Mouse (Mus musculus) R1 (cell line): ENCODE measurements at regions not wholly inside any gene's neighbourhood (a gene's known extent, or its start where the extent isn't known, plus 50 kb on each side); places are given as distances from the start of the nearest gene placed in this dataset.
A peak's percentile ranks its signal among the peaks of the same experiment; 100 is the strongest.
"Not testable (repeated sequence)": the region's sequence is repeated elsewhere in the genome, so short reads cannot be mapped to it uniquely, and the experiment has no call there.

Source experiments
- DNase-seq: peaks from one replicate; pipeline ENCODE4 v3.0.0-alpha.2; 2018; ENCODE audit warnings: low read depth, low spot score

GRCm38 (mm10) chr6:95058017-95058416 is 59.0 kb upstream of the Kbtbd8 start:
- peak; percentile 49 for DNase-seq

DNA sequence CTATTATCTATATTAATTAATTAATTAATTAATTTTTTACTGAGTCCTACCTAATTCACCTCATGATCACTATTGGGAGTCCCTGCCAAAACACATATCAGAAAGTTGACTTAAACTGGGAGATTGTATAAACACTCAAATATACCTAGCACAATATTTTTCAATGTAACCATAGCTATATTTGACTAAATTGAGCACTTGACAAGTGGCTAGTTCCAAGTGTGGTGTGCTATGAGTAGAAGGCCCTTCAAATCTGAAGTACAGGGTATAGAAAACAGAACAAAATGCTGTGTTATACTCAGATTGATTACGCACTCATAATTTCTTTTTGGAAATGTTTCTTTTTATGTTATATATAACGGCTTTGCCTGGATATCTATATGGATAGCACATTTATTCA is 60.8 kb upstream of the Kbtbd8 start:
- no peak for DNase-seq

GRCm38 (mm10) chr6:95053717-95054382 is 63.2 kb upstream of the Kbtbd8 start:
- peak; percentile 32 for DNase-seq

- DNase-seq: not testable (repeated sequence)
These were observed 75.7 kb upstream of the Kbtbd8 start for GRCm38 (mm10) chr6:95041351-95041750.

DNA sequence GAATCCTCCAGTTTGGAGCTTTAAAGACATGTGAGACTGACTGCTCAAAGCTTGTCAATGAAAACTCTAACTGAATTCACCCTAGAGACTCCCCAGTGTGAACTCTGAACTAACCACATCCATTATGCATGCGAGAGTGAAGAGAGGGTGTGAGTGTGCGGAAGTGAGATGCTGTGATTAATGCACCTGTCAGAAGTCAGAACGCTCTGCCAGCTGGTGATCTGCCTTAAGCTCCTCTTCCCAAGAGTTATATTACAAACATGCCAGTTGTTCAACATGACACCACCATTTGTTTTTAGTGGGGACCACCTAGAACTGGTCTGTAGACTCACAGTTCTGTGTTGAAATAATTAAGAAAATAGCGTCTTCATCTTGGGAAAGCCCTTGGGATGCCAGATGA is 92.8 kb upstream of the Kbtbd8 start:
- peak; percentile 47 for DNase-seq

- no peak for DNase-seq
These were observed 95.3 kb upstream of the Kbtbd8 start for GRCm38 (mm10) chr6:95021724-95022123.

DNA sequence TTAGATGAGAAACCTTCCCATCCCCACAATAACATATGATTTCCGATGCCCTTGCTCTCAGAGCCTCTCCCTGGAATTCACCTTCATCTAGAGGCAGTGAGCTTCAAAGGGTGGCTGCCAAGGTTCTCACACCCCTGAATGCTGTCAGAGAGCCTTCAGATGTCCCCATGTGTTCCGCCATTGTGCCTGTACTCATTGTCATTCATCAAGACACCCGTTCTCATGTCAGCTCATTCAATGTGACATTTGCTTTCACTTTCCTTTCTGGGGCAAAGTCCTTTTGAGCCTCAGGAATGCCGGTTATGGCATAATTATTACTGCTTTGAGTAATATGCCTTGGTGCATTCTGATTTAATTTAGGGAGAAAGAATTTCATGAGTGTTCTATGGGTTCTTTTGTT is 99.1 kb upstream of the Kbtbd8 start:
- DNase-seq: peak; percentile 51

DNA sequence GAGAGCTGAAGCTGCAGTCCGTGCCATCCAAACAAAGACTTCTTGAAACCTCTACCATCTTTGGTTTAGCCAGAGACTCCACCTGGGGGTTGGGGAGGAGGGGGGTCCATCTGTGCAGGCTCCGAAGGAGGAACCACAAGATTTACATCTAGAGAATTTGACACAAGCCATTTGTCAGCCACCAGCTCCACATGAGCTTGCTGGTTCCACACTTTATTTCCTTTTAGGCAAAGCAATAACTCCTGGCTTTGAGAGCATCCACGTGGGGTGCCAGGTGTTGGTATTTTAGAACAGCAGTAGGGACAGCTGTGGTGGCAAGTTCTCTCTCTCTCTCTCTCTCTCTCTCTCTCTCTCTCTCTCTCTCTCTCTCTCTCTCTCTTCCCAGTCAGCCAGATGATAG is 99.6 kb upstream of the Kbtbd8 start:
- no peak for DNase-seq

- peak; percentile 21 for DNase-seq
These were observed 103.9 kb upstream of the Kbtbd8 start for GRCm38 (mm10) chr6:95013096-95013495.

DNA sequence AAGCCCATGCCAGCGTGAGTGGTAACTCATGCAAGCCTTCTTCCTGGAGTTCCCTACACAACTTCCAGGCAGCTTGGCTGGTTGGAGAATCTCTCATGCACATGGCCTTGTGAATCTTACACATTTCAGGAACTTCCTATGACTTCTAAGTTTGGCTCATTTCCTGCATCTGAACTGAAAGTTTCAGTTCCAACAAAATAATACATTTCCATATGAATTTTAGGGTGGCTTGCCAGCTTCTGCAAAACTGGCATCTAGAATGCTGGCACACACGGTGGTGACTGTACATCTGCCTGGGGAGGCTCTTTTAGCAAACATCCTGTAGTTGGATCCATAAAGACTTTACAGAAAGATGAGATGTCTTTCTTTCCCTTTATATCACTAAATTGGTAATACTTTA is 110.6 kb upstream of the Kbtbd8 start:
- no peak for DNase-seq

DNA sequence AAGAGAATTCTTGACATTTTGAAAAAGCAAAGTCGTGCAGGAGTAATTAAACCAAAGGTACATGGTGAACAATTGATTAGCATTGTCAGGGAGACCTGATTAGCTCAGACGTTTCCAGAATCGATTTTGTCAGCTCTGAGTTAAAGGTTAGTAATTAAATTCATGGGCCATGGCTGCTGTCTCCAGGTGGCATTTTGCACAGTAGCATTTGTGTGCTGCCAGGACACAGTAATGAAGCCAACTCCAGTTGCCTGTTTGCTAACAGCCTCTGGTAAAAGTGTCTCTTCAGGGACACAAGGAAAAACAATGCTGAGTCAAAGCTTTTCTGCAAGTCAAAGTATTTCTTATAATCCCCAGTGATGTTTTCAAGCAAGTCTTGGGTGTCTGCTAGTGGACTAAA is 113.3 kb upstream of the Kbtbd8 start:
- no peak for DNase-seq

DNA sequence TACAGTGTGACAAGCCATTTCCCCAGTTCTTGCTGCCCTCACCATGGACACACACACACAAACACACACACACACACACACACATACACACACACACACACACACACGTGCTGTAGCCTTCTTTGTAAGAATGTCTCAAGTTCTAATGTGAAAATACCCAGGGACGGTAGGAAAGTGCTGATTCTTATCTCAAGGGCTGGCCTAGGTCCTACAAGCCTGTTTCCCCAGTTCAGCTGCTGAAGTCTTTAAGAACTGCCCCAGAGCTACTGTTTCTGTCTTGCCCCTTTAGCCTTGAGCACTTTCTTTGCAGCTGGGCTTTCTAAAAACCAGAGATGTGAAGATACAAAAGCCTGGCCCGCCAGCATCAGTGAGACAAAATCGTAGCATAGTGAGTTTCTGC is 117.5 kb upstream of the Kbtbd8 start:
- no peak for DNase-seq

- no peak for DNase-seq
These were observed 118.0 kb upstream of the Kbtbd8 start for GRCm38 (mm10) chr6:94999002-94999401.

DNA sequence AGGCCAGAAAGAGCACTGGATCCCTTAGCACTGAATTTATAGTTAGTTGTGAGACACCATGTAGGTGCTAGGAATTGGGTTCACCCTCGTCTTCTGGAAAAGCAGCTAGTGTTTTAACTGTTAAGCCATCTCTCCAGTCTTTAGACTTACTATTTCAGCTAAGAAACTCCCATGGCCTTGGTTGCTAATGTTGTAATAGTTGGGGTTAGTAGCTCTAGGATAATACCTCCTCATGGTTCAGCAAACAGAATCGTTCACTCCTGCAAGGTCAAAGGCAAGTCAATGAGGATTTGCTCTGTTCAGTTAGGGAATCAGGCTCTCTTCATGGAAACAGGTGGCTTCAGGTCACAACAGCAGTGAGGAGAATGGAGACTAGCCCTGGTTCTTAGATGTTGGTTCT is 118.7 kb upstream of the Kbtbd8 start:
- no peak for DNase-seq

DNA sequence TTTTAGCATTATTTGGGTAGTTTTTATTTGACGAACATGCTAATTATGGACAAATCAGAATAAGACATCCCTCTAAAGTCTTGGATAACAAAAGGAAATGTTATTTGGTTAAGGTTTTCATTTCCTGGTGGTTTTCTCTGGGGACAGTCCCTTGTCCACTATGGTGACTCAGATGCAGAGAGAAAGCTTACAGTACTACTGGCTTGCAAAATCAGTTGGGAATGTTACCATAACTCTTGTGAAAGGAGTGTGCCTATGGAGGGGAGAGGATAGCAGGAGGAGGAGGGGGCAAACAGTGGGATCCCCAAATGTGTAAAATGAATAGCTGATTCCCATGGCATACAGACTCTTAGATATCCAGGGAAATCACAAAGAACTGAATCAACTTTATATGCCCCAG is 122.7 kb upstream of the Kbtbd8 start:
- no peak for DNase-seq

- no peak for DNase-seq
These were observed 129.6 kb upstream of the Kbtbd8 start for GRCm38 (mm10) chr6:94987427-94987826.

GRCm38 (mm10) chr6:94986346-94986745 is 130.7 kb upstream of the Kbtbd8 start:
- DNase-seq: peak; percentile 67

DNA sequence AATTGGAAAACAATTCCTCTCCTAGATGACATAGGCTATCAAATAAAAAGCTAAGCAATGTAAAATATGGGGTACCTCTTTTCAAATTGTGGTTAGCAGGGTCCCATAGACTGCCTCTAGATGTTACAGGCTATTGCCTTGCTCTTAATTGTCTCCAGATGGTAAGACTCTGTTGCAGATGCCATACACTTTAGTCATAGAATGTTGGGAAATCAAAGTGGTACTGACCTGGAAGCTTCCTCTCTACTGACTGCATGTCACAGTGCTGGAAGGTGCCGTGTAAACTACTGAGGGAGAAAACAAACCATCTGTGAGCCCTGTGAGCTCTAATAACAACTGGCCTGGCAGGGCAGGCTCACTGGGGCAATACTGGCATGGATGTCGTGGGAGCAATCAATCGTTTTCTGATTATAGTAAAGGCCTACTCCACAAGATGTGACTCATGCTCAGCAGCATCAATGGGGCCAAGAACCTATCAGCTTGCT is 132.6 kb upstream of the Kbtbd8 start:
- no peak for DNase-seq

- DNase-seq: no peak
These were observed 148.4 kb upstream of the Kbtbd8 start for GRCm38 (mm10) chr6:94968683-94969082.

DNA sequence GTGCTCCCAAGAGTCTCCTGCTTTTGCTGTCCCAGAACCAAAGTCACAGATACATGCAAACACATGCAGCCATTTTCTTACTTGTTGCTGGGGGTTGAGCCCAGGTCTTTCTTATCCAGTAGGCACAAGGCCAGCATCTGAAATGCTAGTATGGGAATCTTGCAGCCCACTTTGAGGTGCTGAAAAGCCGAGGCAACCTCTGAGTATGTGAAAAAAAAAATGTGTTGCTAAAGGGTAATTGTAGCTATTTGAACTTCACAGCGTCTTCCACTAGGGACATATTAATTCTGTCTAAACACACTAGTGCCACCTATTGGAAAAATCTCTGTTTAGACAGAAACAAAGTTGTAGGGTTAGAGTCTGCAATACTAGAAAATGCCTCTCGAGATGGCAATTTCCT is 150.1 kb upstream of the Kbtbd8 start:
- peak; percentile 57 for DNase-seq

DNA sequence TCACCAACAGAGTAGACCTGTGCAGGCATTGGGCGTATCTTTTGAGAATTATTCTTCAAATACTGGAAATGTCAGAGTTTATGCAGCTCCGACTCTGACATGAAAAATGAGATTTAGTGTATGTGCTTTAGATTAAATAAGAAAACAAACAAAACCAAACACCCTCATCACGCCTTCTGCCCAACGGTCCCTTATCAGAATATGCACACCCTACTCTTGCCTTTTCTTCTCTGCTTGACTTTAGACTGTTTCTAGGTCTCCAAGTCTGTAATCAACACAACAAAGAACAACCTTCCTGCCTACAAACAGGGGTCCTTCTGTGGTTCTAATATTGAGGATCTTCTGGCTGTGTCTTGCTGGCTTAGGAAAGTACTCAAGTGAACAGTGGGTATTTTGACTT is 153.8 kb upstream of the Kbtbd8 start:
- peak; percentile 12 for DNase-seq

- no peak for DNase-seq
These were observed 154.5 kb upstream of the Kbtbd8 start for GRCm38 (mm10) chr6:94962411-94963087.

- no peak for DNase-seq
These were observed 155.2 kb upstream of the Kbtbd8 start for GRCm38 (mm10) chr6:94961821-94962220.
